In genomic region chr5:128711847-128712246, GRCm38 (mm10) we compare ENCODE assay signal across 12 mouse cellular contexts. TPM values are rescaled to one million over a fixed set of nuclear protein-coding genes. Genes with fewer than 3 reads are reported as not detected.
DNase-seq lines count a peak whose midpoint lies in the region; ATAC-seq and TF ChIP-seq lines count a peak whose summit lies in the region.
"Had no signal": no experiment of that assay in that cellular context is flagged by ENCODE, and none has a peak within 500 bp of the region (broad histone marks: within the 10 kb centered on the region; RNA-seq: fewer than 3 reads in every experiment).

No protein-coding gene starts in this region.

- H3K4me3 ChIP-seq in hindbrain, embryonic 11.5 days (ENCODE audit: low read depth, low read length), result no peak overlapping the region
- H3K4me3 ChIP-seq in hindbrain, embryonic 14.5 days (replicated peaks; ENCODE audit: low read length), result no peak overlapping the region
- H3K4me3 ChIP-seq in lung, postnatal 0 days (ENCODE audit: low read depth, low read length), result no peak overlapping the region
- H3K4me3 ChIP-seq: forebrain, embryonic 13.5 days; hindbrain, embryonic 10.5 days; liver, embryonic 13.5 days had no signal

- no peaks in the 10 kb centered on the region for H3K27me3 ChIP-seq in hindbrain, embryonic 11.5 days (ENCODE audit: control insufficient read depth, insufficient read depth, low read length)
- no peaks in the 10 kb centered on the region for H3K27me3 ChIP-seq in hindbrain, embryonic 14.5 days (ENCODE audit: control insufficient read depth, insufficient read depth, low read length)
- H3K27me3 ChIP-seq in lung, postnatal 0 days (replicated peaks; ENCODE audit: insufficient read depth, low read length), result no peaks in the 10 kb centered on the region
- H3K27me3 ChIP-seq: forebrain, embryonic 13.5 days; liver, embryonic 13.5 days had no signal

- no peaks in the 10 kb centered on the region for H3K9me3 ChIP-seq in hindbrain, embryonic 11.5 days (ENCODE audit: control insufficient read depth, low read length)
- H3K9me3 ChIP-seq in hindbrain, embryonic 14.5 days (ENCODE audit: control insufficient read depth, low read length), result no peaks in the 10 kb centered on the region
- H3K9me3 ChIP-seq in lung, postnatal 0 days (ENCODE audit: low read length), result no peaks in the 10 kb centered on the region
- H3K9me3 ChIP-seq: forebrain, embryonic 13.5 days; hindbrain, embryonic 10.5 days had no signal

- TF ChIP-seq CTCF in lung, postnatal 0 days (IDR thresholded peaks at IDR 0.05), result peak; percentile 54

- H3K4me2 ChIP-seq in hindbrain, embryonic 11.5 days (replicated peaks; ENCODE audit: low read depth, low read length), result no peak overlapping the region
- no peak overlapping the region for H3K4me2 ChIP-seq in hindbrain, embryonic 14.5 days (replicated peaks)
- no peak overlapping the region for H3K4me2 ChIP-seq in lung, postnatal 0 days (replicated peaks; ENCODE audit: low read depth, low read length)
- H3K4me2 ChIP-seq: forebrain, embryonic 13.5 days; liver, embryonic 13.5 days had no signal

- no peaks in the 10 kb centered on the region for H3K4me1 ChIP-seq in hindbrain, embryonic 11.5 days (replicated peaks; ENCODE audit: control insufficient read depth, insufficient read depth, low read length)
- H3K4me1 ChIP-seq in hindbrain, embryonic 14.5 days (replicated peaks; ENCODE audit: control insufficient read depth, insufficient read depth, low read length), result no peaks in the 10 kb centered on the region
- H3K4me1 ChIP-seq in lung, postnatal 0 days (ENCODE audit: insufficient read depth, low read depth, low read length), result no peaks in the 10 kb centered on the region
- H3K4me1 ChIP-seq: forebrain, embryonic 13.5 days; liver, embryonic 13.5 days had no signal

- H3K36me3 ChIP-seq in hindbrain, embryonic 11.5 days (ENCODE audit: control insufficient read depth, insufficient read depth, low read length), result no peaks in the 10 kb centered on the region
- no peaks in the 10 kb centered on the region for H3K36me3 ChIP-seq in hindbrain, embryonic 14.5 days (replicated peaks; ENCODE audit: control insufficient read depth, insufficient read depth)
- H3K36me3 ChIP-seq in lung, postnatal 0 days (ENCODE audit: insufficient read depth, low read length), result no peaks in the 10 kb centered on the region
- H3K36me3 ChIP-seq: G1E; hindbrain, embryonic 10.5 days; liver, embryonic 13.5 days had no signal

- peak; percentile 54 for DNase-seq in hindbrain, embryonic 11.5 days (ENCODE audit: low spot score)
- DNase-seq in hindbrain, embryonic 14.5 days (ENCODE audit: low spot score), result no peak
- no peak for DNase-seq in lung, postnatal 0 days (ENCODE audit: low spot score)
- DNase-seq in lung, postnatal 4 days, result no peak
- peak; percentile 84 for DNase-seq in ES-CJ7 (ENCODE audit: low read depth, low spot score)
- DNase-seq in embryo, embryonic 10.5 days (ENCODE audit: low spot score), result peak; percentile 50
- DNase-seq in ovary, postnatal 14 days (ENCODE audit: low spot score), result no peak
- DNase-seq: liver, embryonic 13.5 days had no signal

- ATAC-seq in hindbrain, embryonic 11.5 days (ENCODE audit: low FRiP score), result no peak
- ATAC-seq in hindbrain, embryonic 14.5 days (ENCODE audit: low FRiP score), result no peak
- no peak for ATAC-seq in lung, postnatal 0 days
- ATAC-seq: forebrain, embryonic 13.5 days had no signal

- H3K27ac ChIP-seq in hindbrain, embryonic 11.5 days (ENCODE audit: low read depth, low read length), result no peak overlapping the region
- no peak overlapping the region for H3K27ac ChIP-seq in hindbrain, embryonic 14.5 days
- no peak overlapping the region for H3K27ac ChIP-seq in lung, postnatal 0 days (ENCODE audit: low read length)
- H3K27ac ChIP-seq: forebrain, embryonic 13.5 days; hindbrain, embryonic 10.5 days; liver, embryonic 13.5 days had no signal

- no peak overlapping the region for H3K9ac ChIP-seq in hindbrain, embryonic 11.5 days (ENCODE audit: low read depth, low read length)
- no peak overlapping the region for H3K9ac ChIP-seq in hindbrain, embryonic 14.5 days
- H3K9ac ChIP-seq in lung, postnatal 0 days (replicated peaks; ENCODE audit: low read depth), result no peak overlapping the region
- H3K9ac ChIP-seq: forebrain, embryonic 13.5 days; liver, embryonic 13.5 days had no signal

- no peak for TF ChIP-seq EP300 in lung, postnatal 0 days (IDR thresholded peaks at IDR 0.05)

- WGBS in hindbrain, embryonic 11.5 days, result 87% methylated on average over 6 of the region's 6 CpGs
- 88% methylated on average over 6 of the region's 6 CpGs for WGBS in hindbrain, embryonic 14.5 days
- WGBS in lung, postnatal 0 days, result 87% methylated on average over 6 of the region's 6 CpGs

RNA-seq across cellular contexts. Expression of gene Piwil1, which starts 9.5 kb away (rescaled TPM):
- polyA plus RNA-seq in hindbrain, embryonic 11.5 days (2014; fragmentation: Nextera tagmentation; extraction: Ambion mirVana), result 0.04 TPM in 1 of 2 replicates, not detected in the other
- 0.12 and 0.19 TPM in 2 replicates for polyA plus RNA-seq in hindbrain, embryonic 14.5 days (2014; fragmentation: Nextera tagmentation; extraction: Ambion mirVana)
- polyA plus RNA-seq in lung, postnatal 0 days (2015; fragmentation: Nextera tagmentation; extraction: Ambion mirVana), result not detected in 2 replicates
- polyA plus RNA-seq: forebrain, embryonic 13.5 days; G1E; hindbrain, embryonic 10.5 days; large intestine, adult 2 months; liver, embryonic 13.5 days had no signal

Comparison
In these comparisons a context has a peak if more than half of its experiments do, and no peak if none do; other contexts are left out.
1. DNase-seq: peak in hindbrain, embryonic 11.5 days (single experiment), ES-CJ7 (single experiment) and embryo, embryonic 10.5 days (single experiment); none in hindbrain, embryonic 14.5 days (single experiment), lung, postnatal 0 days (single experiment), lung, postnatal 4 days (0 of 2) and ovary, postnatal 14 days (single experiment).